Mouse (Mus musculus) erythroblast, embryonic 14.5 days (primary cell): ENCODE data around the gene Mpp5. TPM values are rescaled to one million over a fixed set of nuclear protein-coding genes. Genes with fewer than 3 reads are reported as not detected.

Experiments
- H3K27me3 ChIP-seq: 2 replicates; pipeline ENCODE4 v1.6.1; 2012; ENCODE audit warnings: inconsistent platforms; ENCODE audit not compliant: control insufficient read depth
- H3K36me3 ChIP-seq: 2 replicates; pipeline ENCODE4 v1.6.1; 2012; ENCODE audit warnings: mild to moderate bottlenecking, inconsistent platforms; ENCODE audit not compliant: control insufficient read depth
- H3K4me1 ChIP-seq: 2 replicates; pipeline ENCODE4 v1.6.1; 2012; ENCODE audit warnings: inconsistent platforms; ENCODE audit not compliant: control insufficient read depth
- H3K4me3 ChIP-seq: replicated peaks from 2 replicates; pipeline ENCODE3; 2012; ENCODE audit warnings: moderate library complexity, mild to moderate bottlenecking, inconsistent platforms
- H3K9me3 ChIP-seq: 2 replicates; pipeline ENCODE4 v1.6.1; 2012; ENCODE audit warnings: low read length, inconsistent platforms, mixed read lengths; ENCODE audit not compliant: control insufficient read depth
- GATA1 ChIP-seq: IDR thresholded peaks from 2 replicates; pipeline ENCODE4 v1.6.1; 2012; ENCODE audit warnings: low read length, inconsistent platforms, mixed read lengths
- TAL1 ChIP-seq: IDR thresholded peaks from 3 replicates; pipeline ENCODE4 v1.6.1; 2012; ENCODE audit warnings: low read length, inconsistent platforms, mixed read lengths
- polyA plus RNA-seq: library from polyadenylated mRNA; stranded (reverse); fragments of >175 nt; gene quantifications from 2 replicates; pipeline ENCODE4 v1.2.3, GENCODE M21; 2012

Mpp5 gene
- 0.04 and 0.05 TPM in 2 replicates for polyA plus RNA-seq

- Histone ChIP-seq H3K27me3 (peaks cover 2% of the 10 kb centered on the region), H3K4me1 (peaks cover 23% of the 10 kb centered on the region), H3K4me3 (peak within 1 kb of the TSS; percentile 89), H3K9me3 (no peaks in the 10 kb centered on the region), H3K36me3 (no peaks in the 10 kb centered on the region)
- TF ChIP-seq GATA1 (no peak), TAL1 (no peak)
Measured at GRCm38 (mm10) chr12:78748557-78749377, at the start of gene Mpp5. Mpp5 (plus strand) TSS chr12:78748907.

- H3K9me3 ChIP-seq: no peaks in the 10 kb centered on the region
- no peaks in the 10 kb centered on the region for H3K36me3 ChIP-seq
- H3K4me3 ChIP-seq: no peak overlapping the region
- H3K4me1 ChIP-seq: no peaks in the 10 kb centered on the region
- no peaks in the 10 kb centered on the region for H3K27me3 ChIP-seq
- no peak for TF ChIP-seq TAL1
- no peak for TF ChIP-seq GATA1
Measured at GRCm38 (mm10) chr12:78717783-78718182, 30.9 kb upstream of the Mpp5 start.

GRCm38 (mm10) chr12:78727723-78728122, 21.0 kb upstream of the Mpp5 start:
- H3K4me3 ChIP-seq: no peak overlapping the region
- no peaks in the 10 kb centered on the region for H3K9me3 ChIP-seq
- TF ChIP-seq TAL1: no peak
- TF ChIP-seq GATA1: no peak
- no peaks in the 10 kb centered on the region for H3K36me3 ChIP-seq
- H3K27me3 ChIP-seq: no peaks in the 10 kb centered on the region
- H3K4me1 ChIP-seq: no peaks in the 10 kb centered on the region

GRCm38 (mm10) chr12:78739633-78740032, 9.1 kb upstream of the Mpp5 start:
- peaks cover 4% of the 10 kb centered on the region; the same call in 1 of the 2 replicates for H3K27me3 ChIP-seq
- no peak overlapping the region for H3K4me3 ChIP-seq
- H3K4me1 ChIP-seq: no peaks in the 10 kb centered on the region
- no peaks in the 10 kb centered on the region for H3K36me3 ChIP-seq
- no peaks in the 10 kb centered on the region for H3K9me3 ChIP-seq
- TF ChIP-seq TAL1: no peak
- no peak for TF ChIP-seq GATA1

- Histone ChIP-seq H3K27me3 (peaks cover 4% of the 10 kb centered on the region; the same call in 1 of the 2 replicates), H3K9me3 (no peaks in the 10 kb centered on the region), H3K36me3 (no peaks in the 10 kb centered on the region), H3K4me1 (no peaks in the 10 kb centered on the region), H3K4me3 (no peak overlapping the region)
- TF ChIP-seq GATA1 (no peak), TAL1 (no peak)
Measured at GRCm38 (mm10) chr12:78740289-78740688, 8.4 kb upstream of the Mpp5 start.

GRCm38 (mm10) chr12:78746226-78746625, 2.5 kb upstream of the Mpp5 start:
- Histone ChIP-seq H3K4me1 (peaks cover 21% of the 10 kb centered on the region), H3K36me3 (no peaks in the 10 kb centered on the region), H3K9me3 (no peaks in the 10 kb centered on the region), H3K4me3 (no peak overlapping the region), H3K27me3 (peaks cover 2% of the 10 kb centered on the region)
- TF ChIP-seq GATA1: no peak
- TF ChIP-seq TAL1: no peak

GRCm38 (mm10) chr12:78747406-78747805, 1.3 kb upstream of the Mpp5 start:
- Histone ChIP-seq H3K4me1 (peaks cover 23% of the 10 kb centered on the region), H3K36me3 (no peaks in the 10 kb centered on the region), H3K27me3 (peaks cover 2% of the 10 kb centered on the region), H3K4me3 (no peak overlapping the region), H3K9me3 (no peaks in the 10 kb centered on the region)
- TF ChIP-seq TAL1: no peak
- TF ChIP-seq GATA1: no peak

GRCm38 (mm10) chr12:78748113-78748512, 594 bp upstream of the Mpp5 start:
- no peaks in the 10 kb centered on the region for H3K36me3 ChIP-seq
- peak overlapping the region; percentile 89 for H3K4me3 ChIP-seq
- TF ChIP-seq GATA1 (no peak), TAL1 (no peak)
- peaks cover 2% of the 10 kb centered on the region for H3K27me3 ChIP-seq
- no peaks in the 10 kb centered on the region for H3K9me3 ChIP-seq
- peaks cover 23% of the 10 kb centered on the region for H3K4me1 ChIP-seq

GRCm38 (mm10) chr12:78749378-78749801, 683 bp downstream of the Mpp5 start:
- no peaks in the 10 kb centered on the region for H3K9me3 ChIP-seq
- H3K27me3 ChIP-seq: peaks cover 2% of the 10 kb centered on the region
- no peaks in the 10 kb centered on the region for H3K36me3 ChIP-seq
- peak overlapping the region; percentile 89 for H3K4me3 ChIP-seq
- TF ChIP-seq GATA1 (no peak), TAL1 (no peak)
- peaks cover 23% of the 10 kb centered on the region for H3K4me1 ChIP-seq

GRCm38 (mm10) chr12:78761979-78762378, 13.3 kb downstream of the Mpp5 start:
- Histone ChIP-seq H3K9me3 (no peaks in the 10 kb centered on the region), H3K36me3 (no peaks in the 10 kb centered on the region), H3K4me3 (no peak overlapping the region), H3K27me3 (no peaks in the 10 kb centered on the region), H3K4me1 (peaks cover 4% of the 10 kb centered on the region; the same call in 1 of the 2 replicates)
- TF ChIP-seq GATA1 (no peak), TAL1 (no peak)
